Mouse (Mus musculus) small intestine, adult 2 months (tissue): ENCODE data around the gene D8Ertd738e.

Source experiments
- CTCF ChIP-seq: fragments of 200-500 bp; IDR thresholded peaks from 2 replicates; pipeline ENCODE4 v1.5.1; 2012; ENCODE audit warnings: low read depth, mild to moderate bottlenecking, control low read depth, inconsistent platforms, low read length, moderate library complexity, mixed read lengths; ENCODE audit not compliant: insufficient replicate concordance, insufficient read length; ENCODE audit errors: extremely low read depth
- POLR2A ChIP-seq: fragments of 200-500 bp; IDR thresholded peaks from 2 replicates; pipeline ENCODE4 v1.6.1; 2012; ENCODE audit warnings: low read depth, mild to moderate bottlenecking, control low read depth, inconsistent platforms, low read length, moderate library complexity

DNA sequence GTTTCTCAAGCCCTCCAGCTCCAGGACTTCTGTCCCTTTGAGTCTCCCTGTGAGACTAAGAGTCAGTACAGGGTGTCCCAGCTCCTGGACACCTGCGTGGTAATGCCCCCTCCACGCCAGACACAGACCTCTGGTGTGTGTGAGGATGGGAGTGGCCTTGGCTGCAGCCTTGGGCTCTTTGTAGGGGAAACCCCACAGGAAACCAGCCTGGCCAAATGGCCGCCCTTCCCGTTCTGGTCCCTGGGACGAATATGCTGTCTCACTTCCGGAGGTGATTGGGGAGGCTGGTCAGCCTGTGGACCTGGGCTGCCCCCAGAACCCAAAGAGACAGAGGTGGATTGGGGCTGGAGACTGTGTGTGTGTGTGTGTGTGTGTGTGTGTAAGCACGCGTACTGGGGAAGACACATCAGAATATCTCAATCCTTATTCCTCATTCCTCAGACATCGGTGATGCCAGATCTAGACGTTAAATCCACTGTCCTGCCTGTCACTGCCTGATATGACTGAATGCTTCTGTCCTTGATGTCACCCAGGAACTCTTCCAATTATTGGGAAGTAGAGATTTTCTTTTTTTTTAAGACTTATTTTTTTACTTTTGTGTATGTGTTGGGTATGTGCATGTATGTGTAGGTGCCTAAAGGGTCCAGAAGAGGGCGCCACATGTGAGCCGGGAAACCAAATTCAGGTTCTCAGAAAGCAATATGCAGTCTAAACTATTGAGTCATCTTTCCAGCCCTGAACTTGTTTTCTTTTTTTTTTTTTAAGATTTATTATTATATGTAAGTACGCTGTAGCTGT, 45.3 kb downstream of the D8Ertd738e start:
- TF ChIP-seq CTCF (no peak), POLR2A (no peak)
